Mouse (Mus musculus): Measurements from ENCODE around the gene Rnf169.

GRCm38 (mm10) chr7:99947329-99947728 is 32.9 kb downstream of the Rnf169 start:
- no peak for TF ChIP-seq CTCF (IDR thresholded peaks at IDR 0.05; ENCODE audit: borderline replicate concordance, insufficient read depth, low read depth, low read length)
- TF ChIP-seq POLR2A (IDR thresholded peaks at IDR 0.05; ENCODE audit: borderline replicate concordance, insufficient read depth, low read length), result no peak
